ENCODE assay signal across 25 mouse cellular contexts in genomic region chr13:54033653-54034052, GRCm38 (mm10). TPM values are rescaled to one million over a fixed set of nuclear protein-coding genes. Genes with fewer than 3 reads are reported as not detected.
DNase-seq lines count a peak whose midpoint lies in the region; ATAC-seq and TF ChIP-seq lines count a peak whose summit lies in the region.
"Had no signal": no experiment of that assay in that cellular context is flagged by ENCODE, and none has a peak within 500 bp of the region (broad histone marks: within the 10 kb centered on the region; RNA-seq: fewer than 3 reads in every experiment).

No protein-coding gene starts in this region.

- H3K36me3 ChIP-seq in intestine, embryonic 14.5 days (ENCODE audit: control insufficient read depth, insufficient read depth, low read length): no peaks in the 10 kb centered on the region
- H3K36me3 ChIP-seq in intestine, postnatal 0 days (ENCODE audit: control insufficient read depth, insufficient read depth): no peaks in the 10 kb centered on the region
- no peaks in the 10 kb centered on the region for H3K36me3 ChIP-seq in CH12.LX (replicated peaks in 1 of 2; ENCODE audit: control insufficient read depth in 1 of 2, insufficient read depth in 1 of 2, low read length in 1 of 2)
- peaks cover 0 to 5% of the 10 kb centered on the region in 2 experiments; a peak in 1 of 4 replicates for H3K36me3 ChIP-seq in MEL (ENCODE audit: control insufficient read depth in 1 of 2, insufficient read depth in 2 of 2, low read length in 2 of 2)
- H3K36me3 ChIP-seq: G1E had no signal

- DNase-seq in intestine, embryonic 14.5 days (ENCODE audit: low spot score): peak; percentile 20
- no peak for DNase-seq in CH12.LX (ENCODE audit: extremely low read depth)
- no peak for DNase-seq in MEL (ENCODE audit: low read depth, low spot score)
- DNase-seq in urinary bladder, adult 18-20 months (ENCODE audit: low spot score in 2 of 2): no peak
- no peak for DNase-seq in adrenal gland, postnatal 10 days
- DNase-seq: adrenal gland, adult 2 months; adrenal gland, adult 8-10 months; adrenal gland, postnatal 14 days; adrenal gland, postnatal 25 days; adrenal gland, postnatal 36 days; B cell, adult 2 months; cerebellum, adult 11 months; cerebellum, adult 11-12 months; cerebellum, adult 18-20 months; cerebellum, adult 2 months; cerebellum, adult 8-10 months; cerebellum, adult 9-10 months had no signal

- H3K27me3 ChIP-seq in intestine, embryonic 14.5 days (replicated peaks; ENCODE audit: control insufficient read depth, insufficient read depth, low read length): no peaks in the 10 kb centered on the region
- no peaks in the 10 kb centered on the region for H3K27me3 ChIP-seq in intestine, postnatal 0 days (replicated peaks; ENCODE audit: control insufficient read depth, insufficient read depth, low read length)
- H3K27me3 ChIP-seq in CH12.LX (replicated peaks) (peaks cover 13% of the 10 kb centered on the region), MEL (ENCODE audit: control insufficient read depth in 1 of 2, insufficient read depth in 2 of 2, low read length in 2 of 2) (no peaks in the 10 kb centered on the region)
- H3K27me3 ChIP-seq: Patski had no signal

- no peak for ATAC-seq in intestine, embryonic 14.5 days (replicated peaks; ENCODE audit: low FRiP score, low TSS enrichment, low read depth)
- ATAC-seq in intestine, postnatal 0 days: no peak
- ATAC-seq: activated CD4-positive, CD25-positive, alpha-beta regulatory T cell, adult 4 months; CD4-positive, CD25-positive, alpha-beta regulatory T cell, adult 4 months; Patski had no signal

- no peak for TF ChIP-seq EP300 in CH12.LX (IDR thresholded peaks at IDR 0.05; ENCODE audit: low read length)
- no peak for TF ChIP-seq EP300 in MEL (IDR thresholded peaks at IDR 0.05; ENCODE audit: low read depth in 1 of 2, low read length in 2 of 2)

- no peak for TF ChIP-seq POLR2A in CH12.LX (IDR thresholded peaks at IDR 0.05; ENCODE audit: low read depth, low read length)
- no peak for TF ChIP-seq POLR2A in MEL (IDR thresholded peaks at IDR 0.05; ENCODE audit: control insufficient read depth in 1 of 2, insufficient read depth in 1 of 2, low read depth in 1 of 2, low read length in 2 of 2, poor library complexity in 1 of 2)

- H3K4me2 ChIP-seq in intestine, embryonic 14.5 days (ENCODE audit: low read length): no peak overlapping the region
- no peak overlapping the region for H3K4me2 ChIP-seq in intestine, postnatal 0 days (replicated peaks; ENCODE audit: low read depth)
- peak overlapping the region; percentile 38; the same call in 1 of the 2 replicates for H3K4me2 ChIP-seq in CH12.LX (ENCODE audit: insufficient read depth, low read depth, poor library complexity, severe bottlenecking)

- no peaks in the 10 kb centered on the region for H3K4me1 ChIP-seq in intestine, embryonic 14.5 days (replicated peaks; ENCODE audit: control insufficient read depth, insufficient read depth, low read length)
- no peaks in the 10 kb centered on the region for H3K4me1 ChIP-seq in intestine, postnatal 0 days (replicated peaks; ENCODE audit: control insufficient read depth, insufficient read depth, low read length)
- H3K4me1 ChIP-seq in CH12.LX (ENCODE audit: control insufficient read depth in 1 of 2, insufficient read depth in 2 of 2) (no peaks in the 10 kb centered on the region), MEL (ENCODE audit: control insufficient read depth in 1 of 2, insufficient read depth in 2 of 2, low read length in 2 of 2) (peaks cover 0 to 9% of the 10 kb centered on the region in 2 experiments; a peak in 3 of 4 replicates)

- H3K4me3 ChIP-seq in intestine, embryonic 14.5 days (ENCODE audit: low read depth, low read length): no peak overlapping the region
- H3K4me3 ChIP-seq in intestine, postnatal 0 days (ENCODE audit: low read depth, low read length): no peak overlapping the region
- H3K4me3 ChIP-seq in CH12.LX (replicated peaks in 1 of 3; ENCODE audit: low read depth in 2 of 3, low read length in 2 of 3, poor library complexity in 1 of 3): no peak overlapping the region
- H3K4me3 ChIP-seq in MEL (ENCODE audit: control insufficient read depth in 1 of 2, insufficient read depth in 1 of 2, low read depth in 2 of 2, low read length in 2 of 2): no peak overlapping the region

- no peak overlapping the region for H3K27ac ChIP-seq in intestine, embryonic 14.5 days (ENCODE audit: low read depth)
- H3K27ac ChIP-seq in intestine, postnatal 0 days (ENCODE audit: low read depth, low read length): no peak overlapping the region
- H3K27ac ChIP-seq in CH12.LX (ENCODE audit: insufficient read depth, low read depth): no peak overlapping the region
- H3K27ac ChIP-seq in MEL (ENCODE audit: control insufficient read depth, low read depth, low read length): no peak overlapping the region

- no peaks in the 10 kb centered on the region for H3K79me2 ChIP-seq in CH12.LX (replicated peaks; ENCODE audit: control insufficient read depth, extremely low read depth, insufficient read depth, poor library complexity, severe bottlenecking)
- H3K79me2 ChIP-seq in MEL (ENCODE audit: control insufficient read depth, insufficient read depth, low read length, poor library complexity): no peaks in the 10 kb centered on the region

- no peaks in the 10 kb centered on the region for H3K9me3 ChIP-seq in intestine, embryonic 14.5 days (ENCODE audit: control insufficient read depth, low read length)
- no peaks in the 10 kb centered on the region for H3K9me3 ChIP-seq in intestine, postnatal 0 days (ENCODE audit: control insufficient read depth)
- H3K9me3 ChIP-seq in CH12.LX (replicated peaks; ENCODE audit: low read length) (peaks cover 6% of the 10 kb centered on the region), MEL (replicated peaks; ENCODE audit: insufficient read depth, low read length) (no peaks in the 10 kb centered on the region)

- no peak for TF ChIP-seq RAD21 in CH12.LX (IDR thresholded peaks at IDR 0.05; ENCODE audit: low read depth, low read length)
- TF ChIP-seq RAD21 in MEL (IDR thresholded peaks at IDR 0.05; ENCODE audit: low read depth, low read length): no peak

- no peak for TF ChIP-seq CTCF in intestine, postnatal 0 days (IDR thresholded peaks at IDR 0.05; ENCODE audit: low read depth)
- TF ChIP-seq CTCF in CH12.LX (conservative IDR thresholded peaks at IDR 0.05 in 1 of 2, IDR thresholded peaks at IDR 0.05 in 1 of 2; ENCODE audit: low read depth in 2 of 2, low read length in 2 of 2): no peak
- TF ChIP-seq CTCF in MEL (IDR thresholded peaks at IDR 0.05 in 2 of 3, conservative IDR thresholded peaks at IDR 0.05 in 1 of 3; ENCODE audit: control insufficient read depth in 1 of 3, insufficient read depth in 1 of 3, low read depth in 2 of 3, low read length in 3 of 3, poor library complexity in 1 of 3, severe bottlenecking in 1 of 3): no peak

- WGBS in intestine, embryonic 14.5 days: 85% methylated on average over 4 of the region's 4 CpGs
- 78% methylated on average over 4 of the region's 4 CpGs for WGBS in intestine, postnatal 0 days

- dilution Hi-C loops in CH12.LX (cut with MboI; ENCODE audit: extremely low pct_ligation_motif_present, extremely low pct_unique_long_range_greater_than_20kb, low sequenced_read_pairs): no loop called here

- H3K9ac ChIP-seq in intestine, embryonic 14.5 days (ENCODE audit: low read length): no peak overlapping the region
- no peak overlapping the region for H3K9ac ChIP-seq in intestine, postnatal 0 days (ENCODE audit: low read depth, low read length)
- H3K9ac ChIP-seq in CH12.LX (ENCODE audit: insufficient read depth, low read depth) (no peak overlapping the region), MEL (ENCODE audit: control insufficient read depth, low read depth, low read length, poor library complexity, severe bottlenecking) (no peak overlapping the region)

- in situ Hi-C loops in CH12.LX (cut with MboI; ENCODE audit: low pct_ligation_motif_present, low pct_unique_long_range_greater_than_20kb, low sequenced_read_pairs): no loop called here

TF ChIP-seq in CH12.LX, 34 proteins besides CTCF, POLR2A, EP300 and RAD21:
- TF ChIP-seq ZKSCAN1 (IDR thresholded peaks at IDR 0.05; ENCODE audit: borderline replicate concordance, low read depth, low read length): peak; percentile 90
- no peak for TF ChIP-seq USF2 (conservative IDR thresholded peaks at IDR 0.05; ENCODE audit: low read depth, low read length)
- TF ChIP-seq IRF4 (IDR thresholded peaks at IDR 0.05; ENCODE audit: low read depth, low read length): no peak
- no peak for TF ChIP-seq ZC3H11A (IDR thresholded peaks at IDR 0.05; ENCODE audit: low read depth, low read length)
TF ChIP-seq in CH12.LX: peak in this region for 1.

TF ChIP-seq in MEL, 35 proteins besides CTCF, POLR2A, EP300 and RAD21:
- peak; percentile 88 for TF ChIP-seq ZKSCAN1 (IDR thresholded peaks at IDR 0.05; ENCODE audit: low read depth, low read length)
- no peak for TF ChIP-seq CHD2 (IDR thresholded peaks at IDR 0.05; ENCODE audit: low read length)
- TF ChIP-seq MXI1 (IDR thresholded peaks at IDR 0.05; ENCODE audit: low read depth, low read length): no peak
- no peak for TF ChIP-seq MYC (IDR thresholded peaks at IDR 0.05; ENCODE audit: low read depth, low read length)

RNA-seq across cellular contexts. Expression of gene Drd1, which starts 21.9 kb away (rescaled TPM):
- polyA plus RNA-seq in intestine, embryonic 14.5 days (2014; fragmentation: Nextera tagmentation; extraction: Ambion mirVana): 0.05 and 0.55 TPM in 2 replicates
- 0.04 and 0.20 TPM in 2 replicates for polyA plus RNA-seq in intestine, postnatal 0 days (2015; fragmentation: Nextera tagmentation; extraction: Ambion mirVana)
- total RNA-seq in CH12.LX (2012; rRNA removed): not detected in 2 replicates
- total RNA-seq in CH12.LX (2014; rRNA removed): not detected in 2 replicates
- not detected in 2 replicates for polyA plus RNA-seq in CH12.LX (2012; ENCODE audit: insufficient read length, low read depth)
- total RNA-seq in MEL (2012; rRNA removed): not detected in 2 replicates
- not detected for polyA plus RNA-seq in MEL (2012; ENCODE audit: insufficient read depth in 1 of 2, insufficient read length in 2 of 2, low read depth in 1 of 2, low replicate concordance in 2 of 2, missing spikeins in 1 of 2)
- under 1 TPM; 0.27 to 0.66 TPM for total RNA-seq in adrenal gland, postnatal 10 days (2021)
- total RNA-seq: adrenal gland, adult 18-20 months; adrenal gland, postnatal 25 days; ES-E14 had no signal
- polyA plus RNA-seq: activated CD4-positive, CD25-positive, alpha-beta regulatory T cell, adult 4 months; adrenal gland, adult 2 months; C2C12; CD4-positive, CD25-positive, alpha-beta regulatory T cell, adult 4 months; G1E had no signal

RNA-seq across cellular contexts. Expression of gene Sfxn1, which starts 38.0 kb away (rescaled TPM):
- polyA plus RNA-seq in intestine, embryonic 14.5 days (2014; fragmentation: Nextera tagmentation; extraction: Ambion mirVana): 85.2 and 87.8 TPM in 2 replicates
- 49.1 and 52.3 TPM in 2 replicates for polyA plus RNA-seq in intestine, postnatal 0 days (2015; fragmentation: Nextera tagmentation; extraction: Ambion mirVana)
- total RNA-seq in CH12.LX (2012; rRNA removed): 71.7 and 84.1 TPM in 2 replicates
- total RNA-seq in CH12.LX (2014; rRNA removed): 97.1 and 98.0 TPM in 2 replicates
- polyA plus RNA-seq in CH12.LX (2012; ENCODE audit: insufficient read length, low read depth): 118 and 147 TPM in 2 replicates
- 42.8 and 47.9 TPM in 2 replicates for total RNA-seq in MEL (2012; rRNA removed)
- polyA plus RNA-seq in MEL (2012; ENCODE audit: insufficient read depth in 1 of 2, insufficient read length in 2 of 2, low read depth in 1 of 2, low replicate concordance in 2 of 2, missing spikeins in 1 of 2): 10 to 100 TPM in 1 of 2 experiments, not detected in 1; 74.6 TPM
- 10 to 100 TPM; 59.7 to 67.2 TPM for total RNA-seq in adrenal gland, postnatal 10 days (2021)
